In the genomic region with DNA sequence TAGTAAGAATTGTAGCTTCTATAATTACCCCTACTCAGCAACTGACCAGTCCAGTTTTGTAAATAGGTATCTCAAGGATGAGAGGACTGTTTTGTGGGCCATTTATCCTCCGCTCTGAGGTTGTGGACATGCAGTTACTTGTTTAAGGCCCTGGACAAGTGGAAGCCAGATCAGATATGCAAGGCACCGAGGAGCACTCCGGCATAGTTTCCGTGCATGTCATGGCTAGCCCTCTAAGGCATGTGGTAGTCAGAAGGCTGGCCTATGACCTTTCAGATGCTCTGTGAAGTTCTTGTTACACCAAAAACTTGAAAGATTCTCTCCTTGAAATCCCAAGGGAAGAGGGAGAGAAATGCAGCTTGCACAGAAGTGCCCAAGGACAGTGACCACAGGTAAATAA, we compare ENCODE assay signal across 20 mouse cellular contexts. TPM values are rescaled to one million over a fixed set of nuclear protein-coding genes. Genes with fewer than 3 reads are reported as not detected.
A peak's percentile ranks its signal among the peaks of the same experiment; 100 is the strongest.
DNase-seq lines count a peak whose midpoint lies in the region; ATAC-seq lines count a peak whose summit lies in the region.
"Had no signal": no experiment of that assay in that cellular context is flagged by ENCODE, and none has a peak within 500 bp of the region (broad histone marks: within the 10 kb centered on the region; RNA-seq: fewer than 3 reads in every experiment).

No protein-coding gene starts in this region.

- WGBS in embryonic facial prominence, embryonic 11.5 days: 61% methylated on average over 4 of the region's 4 CpGs

- no peaks in the 10 kb centered on the region for H3K4me1 ChIP-seq in embryonic facial prominence, embryonic 11.5 days (ENCODE audit: control insufficient read depth, insufficient read depth, low read length)
- H3K4me1 ChIP-seq: forebrain, embryonic 13.5 days; hindbrain, embryonic 15.5 days had no signal

- no peaks in the 10 kb centered on the region for H3K36me3 ChIP-seq in embryonic facial prominence, embryonic 11.5 days (replicated peaks; ENCODE audit: control insufficient read depth, insufficient read depth, low read depth, low read length)
- H3K36me3 ChIP-seq: G1E; heart, embryonic 12.5 days; hindbrain, embryonic 15.5 days had no signal

- no peaks in the 10 kb centered on the region for H3K27me3 ChIP-seq in embryonic facial prominence, embryonic 11.5 days (ENCODE audit: control insufficient read depth, insufficient read depth, low read length)
- H3K27me3 ChIP-seq: embryonic facial prominence, embryonic 13.5 days; forebrain, embryonic 13.5 days; heart, embryonic 12.5 days; hindbrain, embryonic 15.5 days had no signal

- no peak overlapping the region for H3K27ac ChIP-seq in embryonic facial prominence, embryonic 11.5 days (replicated peaks; ENCODE audit: low read depth, low read length)
- H3K27ac ChIP-seq: embryonic facial prominence, embryonic 13.5 days; forebrain, embryonic 13.5 days; hindbrain, embryonic 15.5 days had no signal

- peak; percentile 79 for DNase-seq in heart, adult 11 months
- DNase-seq in heart, postnatal 36 days: no peak
- peak; percentile 28 to 45 for DNase-seq in urinary bladder, postnatal 36 days (ENCODE audit: low spot score in 2 of 2)
- DNase-seq in urinary bladder, postnatal 10 days (ENCODE audit: low spot score): no peak
- peak; percentile 39 for DNase-seq in embryonic facial prominence, embryonic 11.5 days (ENCODE audit: low spot score)
- DNase-seq in layer of hippocampus, postnatal 25 days (ENCODE audit: extremely low spot score in 1 of 2, low spot score in 1 of 2): no peak
- DNase-seq: adrenal gland, postnatal 10 days; cerebellum, adult 18-20 months; cerebellum, adult 9-11 months; cerebellum, postnatal 36 days; forebrain, postnatal 0 days; gastrocnemius, postnatal 36 days; heart, adult 18-20 months had no signal

- no peak overlapping the region for H3K4me2 ChIP-seq in embryonic facial prominence, embryonic 11.5 days (ENCODE audit: low read depth, low read length)
- H3K4me2 ChIP-seq: embryonic facial prominence, embryonic 13.5 days; forebrain, embryonic 13.5 days; heart, embryonic 12.5 days; hindbrain, embryonic 15.5 days had no signal

- no peak for ATAC-seq in embryonic facial prominence, embryonic 11.5 days (replicated peaks; ENCODE audit: insufficient number of reproducible peaks, low FRiP score, low TSS enrichment, low read depth)
- ATAC-seq in frontal cortex, adult (ENCODE audit: low TSS enrichment): no peak
- ATAC-seq: forebrain, embryonic 13.5 days; forebrain, postnatal 0 days; intestine, embryonic 16.5 days had no signal

- H3K4me3 ChIP-seq in embryonic facial prominence, embryonic 11.5 days (ENCODE audit: low read depth, low read length): no peak overlapping the region
- H3K4me3 ChIP-seq: embryonic facial prominence, embryonic 13.5 days; forebrain, embryonic 13.5 days; heart, embryonic 12.5 days; hindbrain, embryonic 15.5 days had no signal

- no peaks in the 10 kb centered on the region for H3K9me3 ChIP-seq in embryonic facial prominence, embryonic 11.5 days (replicated peaks; ENCODE audit: control insufficient read depth, low read length)
- H3K9me3 ChIP-seq: embryonic facial prominence, embryonic 13.5 days; forebrain, embryonic 13.5 days; G1E; heart, embryonic 12.5 days; hindbrain, embryonic 15.5 days had no signal

- H3K9ac ChIP-seq in embryonic facial prominence, embryonic 11.5 days (replicated peaks; ENCODE audit: low read length): no peak overlapping the region
- H3K9ac ChIP-seq: embryonic facial prominence, embryonic 13.5 days; forebrain, embryonic 13.5 days; forebrain, postnatal 0 days; heart, embryonic 12.5 days; hindbrain, embryonic 15.5 days had no signal

- intact Hi-C loops in heart, postnatal 36 days (cut with DNase I): no loop called here

RNA-seq across cellular contexts. Expression of a gene that starts 23.7 kb away (rescaled TPM):
- 1 to 10 TPM; 1.5 to 2.9 TPM for total RNA-seq in heart, postnatal 36 days (2021)
- polyA plus RNA-seq in embryonic facial prominence, embryonic 11.5 days (2014; fragmentation: Nextera tagmentation; extraction: Ambion mirVana): 29.1 and 33.8 TPM in 2 replicates
- 100 to 1,000 TPM; 419 to 424 TPM for total RNA-seq in layer of hippocampus, postnatal 25 days (2021)
- polyA plus RNA-seq: G1E had no signal

Comparison
In these comparisons a context has a peak if more than half of its experiments do, and no peak if none do; other contexts are left out.
1. DNase-seq: peak in heart, adult 11 months (single experiment), urinary bladder, postnatal 36 days (2 of 2) and embryonic facial prominence, embryonic 11.5 days (single experiment); none in heart, postnatal 36 days (0 of 2), urinary bladder, postnatal 10 days (single experiment) and layer of hippocampus, postnatal 25 days (0 of 2).
2. RNA of a gene that starts 23.7 kb away (total RNA-seq): 419 to 424 TPM in layer of hippocampus, postnatal 25 days; 1.5 to 2.9 TPM in heart, postnatal 36 days; every median in the first group is over 100 times any median in the second.